Mouse (Mus musculus): ENCODE data around the gene Gm11733. TPM values are rescaled to one million over a fixed set of nuclear protein-coding genes. Genes with fewer than 3 reads are reported as not detected.

The Gm11733 gene
- total and polyA plus RNA-seq, 3 experiments = 0.06 TPM; not detected in 2

DNA sequence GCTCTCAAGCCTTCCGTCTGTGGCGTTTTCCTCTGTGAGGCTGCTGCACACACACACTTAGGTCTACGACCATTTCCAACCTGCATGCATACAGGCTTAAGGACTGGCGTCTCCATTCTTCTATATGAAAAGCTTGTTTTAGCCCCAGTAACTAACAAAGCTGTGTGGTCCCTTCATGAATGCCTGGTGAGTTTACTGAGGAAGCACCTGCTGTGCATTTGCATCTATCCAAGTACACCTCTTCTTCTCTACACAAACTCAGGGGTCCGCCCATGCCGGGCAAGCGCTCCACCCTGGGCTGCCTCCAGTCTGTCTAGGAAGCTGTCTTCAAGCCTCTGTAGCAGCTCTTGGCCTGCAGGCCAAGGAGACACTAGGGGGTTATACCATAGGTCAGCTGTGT, 17.3 kb upstream of the Gm11733 start:
- H3K4me1 ChIP-seq (ENCODE audit: control insufficient read depth in 1 of 2, insufficient read depth in 2 of 2, low read length in 2 of 2) = no peaks in the 10 kb centered on the region
- TF ChIP-seq NELFE (IDR thresholded peaks at IDR 0.05; ENCODE audit: low read depth, low read length) = no peak
- TF ChIP-seq GABPA (IDR thresholded peaks at IDR 0.05; ENCODE audit: low read depth, low read length) = no peak
- no peak for TF ChIP-seq TCF12 (IDR thresholded peaks at IDR 0.05; ENCODE audit: low read depth, low read length)
- no peak for TF ChIP-seq POLR2AphosphoS2 (IDR thresholded peaks at IDR 0.05; ENCODE audit: low read length)
- H3K4me3 ChIP-seq (ENCODE audit: control insufficient read depth in 1 of 2, insufficient read depth in 1 of 2, low read depth in 2 of 2, low read length in 2 of 2) = no peak overlapping the region
- no peaks in the 10 kb centered on the region for H3K9me3 ChIP-seq (replicated peaks; ENCODE audit: insufficient read depth, low read length)
- no peak for DNase-seq (ENCODE audit: low read depth, low spot score)
- H3K27me3 ChIP-seq (ENCODE audit: control insufficient read depth in 1 of 2, insufficient read depth in 2 of 2, low read length in 2 of 2) = peaks cover 4 to 5% of the 10 kb centered on the region in 2 experiments; a peak in 2 of 4 replicates
- H3K36me3 ChIP-seq (ENCODE audit: control insufficient read depth in 1 of 2, insufficient read depth in 2 of 2, low read length in 2 of 2) = no peaks in the 10 kb centered on the region
- H3K9ac ChIP-seq (ENCODE audit: control insufficient read depth, low read depth, low read length, poor library complexity, severe bottlenecking) = no peak overlapping the region
- H3K27ac ChIP-seq (ENCODE audit: control insufficient read depth, low read depth, low read length) = no peak overlapping the region
- no peaks in the 10 kb centered on the region for H3K79me2 ChIP-seq (ENCODE audit: control insufficient read depth, insufficient read depth, low read length, poor library complexity)

DNA sequence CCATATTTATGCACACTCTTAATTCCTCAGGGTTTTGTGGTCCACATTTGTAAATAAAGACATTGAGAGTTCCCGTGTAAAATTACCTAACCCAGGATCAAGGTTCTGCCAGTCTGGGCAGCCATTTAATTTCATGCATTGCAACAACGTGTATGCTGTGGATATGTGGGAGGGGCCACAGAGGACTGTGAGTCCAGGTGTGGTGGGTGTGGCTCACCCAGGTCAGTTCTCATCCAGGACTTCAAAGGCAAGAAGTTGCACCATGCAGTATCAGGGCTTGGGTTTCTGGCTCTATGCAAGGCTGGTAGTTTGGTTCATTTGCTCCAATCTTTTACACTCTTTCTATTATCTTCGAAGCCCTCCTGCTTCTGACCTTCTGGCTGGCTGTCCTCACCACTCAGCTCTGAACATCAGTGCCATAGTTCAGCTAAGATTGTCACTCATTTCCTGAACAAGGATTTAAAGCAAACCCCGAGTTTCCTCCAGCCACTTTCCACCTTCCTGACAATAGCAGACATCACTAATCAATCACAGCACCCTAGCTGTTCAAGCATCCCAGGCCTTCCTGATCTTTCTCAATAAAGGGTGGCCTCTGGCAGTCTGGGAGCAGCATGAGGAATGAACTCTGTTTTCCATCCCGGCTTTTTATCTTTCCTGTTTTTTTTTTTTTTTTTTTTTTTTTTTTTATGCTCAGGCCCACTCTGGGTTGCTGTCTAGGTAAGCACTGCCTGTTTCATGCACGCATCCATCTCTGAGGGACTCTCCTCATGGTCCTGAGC, 15.4 kb upstream of the Gm11733 start:
- no peak overlapping the region for H3K4me3 ChIP-seq (ENCODE audit: control insufficient read depth in 1 of 2, insufficient read depth in 1 of 2, low read depth in 2 of 2, low read length in 2 of 2)
- peaks cover 3 to 5% of the 10 kb centered on the region in 2 experiments; a peak in 1 of 4 replicates for H3K27me3 ChIP-seq (ENCODE audit: control insufficient read depth in 1 of 2, insufficient read depth in 2 of 2, low read length in 2 of 2)
- no peak overlapping the region for H3K27ac ChIP-seq (ENCODE audit: control insufficient read depth, low read depth, low read length)
- H3K4me1 ChIP-seq (ENCODE audit: control insufficient read depth in 1 of 2, insufficient read depth in 2 of 2, low read length in 2 of 2) = no peaks in the 10 kb centered on the region
- DNase-seq (ENCODE audit: low read depth, low spot score) = no peak
- no peaks in the 10 kb centered on the region for H3K36me3 ChIP-seq (ENCODE audit: control insufficient read depth in 1 of 2, insufficient read depth in 2 of 2, low read length in 2 of 2)
- no peaks in the 10 kb centered on the region for H3K79me2 ChIP-seq (ENCODE audit: control insufficient read depth, insufficient read depth, low read length, poor library complexity)
- H3K9ac ChIP-seq (ENCODE audit: control insufficient read depth, low read depth, low read length, poor library complexity, severe bottlenecking) = no peak overlapping the region
- H3K9me3 ChIP-seq (replicated peaks; ENCODE audit: insufficient read depth, low read length) = no peaks in the 10 kb centered on the region
- no peak for TF ChIP-seq SMC3 (IDR thresholded peaks at IDR 0.05; ENCODE audit: low read depth, low read length)
- TF ChIP-seq ZKSCAN1 (IDR thresholded peaks at IDR 0.05; ENCODE audit: low read depth, low read length) = no peak
- no peak for TF ChIP-seq SIN3A (IDR thresholded peaks at IDR 0.05; ENCODE audit: low read length)
- no peak for TF ChIP-seq TCF12 (IDR thresholded peaks at IDR 0.05; ENCODE audit: low read depth, low read length)
- TF ChIP-seq TAL1 (IDR thresholded peaks at IDR 0.05; ENCODE audit: low read length) = no peak
- TF ChIP-seq CHD2 (IDR thresholded peaks at IDR 0.05; ENCODE audit: low read length) = no peak
- TF ChIP-seq CHD1 (IDR thresholded peaks at IDR 0.05; ENCODE audit: low read depth, low read length) = no peak
- no peak for TF ChIP-seq POLR2AphosphoS2 (IDR thresholded peaks at IDR 0.05; ENCODE audit: low read length)
- no peak for TF ChIP-seq ZMIZ1 (IDR thresholded peaks at IDR 0.05; ENCODE audit: low read depth, low read length)
- no peak for TF ChIP-seq USF2 (IDR thresholded peaks at IDR 0.05; ENCODE audit: borderline replicate concordance in 1 of 2, insufficient read depth in 1 of 2, low read depth in 1 of 2, low read length in 2 of 2)

DNA sequence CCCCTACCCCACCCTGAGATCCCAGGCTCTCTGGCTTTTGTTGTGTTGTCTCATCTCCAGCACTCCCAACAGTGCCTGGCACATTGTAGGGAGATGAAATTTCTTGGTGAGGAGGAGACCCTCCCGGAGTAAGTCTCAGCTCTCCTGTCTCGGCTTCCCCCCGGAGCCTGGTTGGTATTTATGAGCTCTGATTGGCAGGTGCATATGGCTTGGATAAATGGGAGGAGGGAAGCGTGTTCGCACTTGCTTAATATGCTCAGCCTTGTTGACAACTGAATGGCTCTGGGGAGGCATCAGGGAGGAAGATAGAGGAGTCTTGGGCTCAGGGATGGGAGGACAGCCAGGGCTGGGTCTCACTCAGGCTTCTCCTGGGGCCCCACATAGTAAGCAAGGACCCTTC, 14.4 kb upstream of the Gm11733 start:
- Histone ChIP-seq H3K36me3 (ENCODE audit: control insufficient read depth in 1 of 2, insufficient read depth in 2 of 2, low read length in 2 of 2) (no peaks in the 10 kb centered on the region), H3K27ac (ENCODE audit: control insufficient read depth, low read depth, low read length) (no peak overlapping the region), H3K4me3 (ENCODE audit: control insufficient read depth in 1 of 2, insufficient read depth in 1 of 2, low read depth in 2 of 2, low read length in 2 of 2) (no peak overlapping the region), H3K4me1 (ENCODE audit: control insufficient read depth in 1 of 2, insufficient read depth in 2 of 2, low read length in 2 of 2) (no peaks in the 10 kb centered on the region), H3K27me3 (ENCODE audit: control insufficient read depth in 1 of 2, insufficient read depth in 2 of 2, low read length in 2 of 2) (peaks cover 3 to 5% of the 10 kb centered on the region in 2 experiments; a peak in 1 of 4 replicates), H3K9me3 (replicated peaks; ENCODE audit: insufficient read depth, low read length) (no peaks in the 10 kb centered on the region), H3K79me2 (ENCODE audit: control insufficient read depth, insufficient read depth, low read length, poor library complexity) (no peaks in the 10 kb centered on the region), H3K9ac (ENCODE audit: control insufficient read depth, low read depth, low read length, poor library complexity, severe bottlenecking) (no peak overlapping the region)
- no peak for DNase-seq (ENCODE audit: low read depth, low spot score)
- TF ChIP-seq ZMIZ1 (IDR thresholded peaks at IDR 0.05; ENCODE audit: low read depth, low read length) (no peak), GATA1 (IDR thresholded peaks at IDR 0.05; ENCODE audit: low read depth, low read length) (no peak), E2F4 (IDR thresholded peaks at IDR 0.05; ENCODE audit: borderline replicate concordance, low read depth, low read length) (no peak), UBTF (IDR thresholded peaks at IDR 0.05; ENCODE audit: borderline replicate concordance, insufficient read depth, low read depth, low read length) (no peak), ETS1 (IDR thresholded peaks at IDR 0.05; ENCODE audit: low read depth, low read length) (no peak), CHD1 (IDR thresholded peaks at IDR 0.05; ENCODE audit: low read depth, low read length) (no peak), BHLHE40 (IDR thresholded peaks at IDR 0.05; ENCODE audit: borderline replicate concordance, low read depth, low read length) (no peak), TCF12 (IDR thresholded peaks at IDR 0.05; ENCODE audit: low read depth, low read length) (no peak), NELFE (IDR thresholded peaks at IDR 0.05; ENCODE audit: low read depth, low read length) (no peak), SMC3 (IDR thresholded peaks at IDR 0.05; ENCODE audit: low read depth, low read length) (no peak), MYC (IDR thresholded peaks at IDR 0.05; ENCODE audit: low read depth, low read length) (no peak), MEF2A (IDR thresholded peaks at IDR 0.05; ENCODE audit: extremely low read depth, insufficient replicate concordance, low read depth, low read length, poor library complexity, severe bottlenecking) (no peak), POLR2A (IDR thresholded peaks at IDR 0.05; ENCODE audit: control insufficient read depth in 1 of 2, insufficient read depth in 1 of 2, low read depth in 1 of 2, low read length in 2 of 2, poor library complexity in 1 of 2) (no peak), RCOR1 (IDR thresholded peaks at IDR 0.05; ENCODE audit: low read depth, low read length) (no peak), TBP (IDR thresholded peaks at IDR 0.05; ENCODE audit: low read depth, low read length) (no peak)

All from MEL (cell line).